Mouse (Mus musculus) lung, postnatal 0 days (tissue): ENCODE measurements at regions not wholly inside any gene's neighbourhood (a gene's known extent, or its start where the extent isn't known, plus 50 kb on each side); places are given as distances from the start of the nearest gene placed in this dataset.

Source experiments
- CTCF ChIP-seq: IDR thresholded peaks from 2 replicates; pipeline ENCODE4 v1.5.1; 2016; ENCODE audit warnings: antibody characterized with exemption, mild to moderate bottlenecking
- EP300 ChIP-seq: IDR thresholded peaks from 2 replicates; pipeline ENCODE4 v1.6.1; 2016; ENCODE audit warnings: antibody characterized with exemption, mild to moderate bottlenecking, control low read depth

DNA sequence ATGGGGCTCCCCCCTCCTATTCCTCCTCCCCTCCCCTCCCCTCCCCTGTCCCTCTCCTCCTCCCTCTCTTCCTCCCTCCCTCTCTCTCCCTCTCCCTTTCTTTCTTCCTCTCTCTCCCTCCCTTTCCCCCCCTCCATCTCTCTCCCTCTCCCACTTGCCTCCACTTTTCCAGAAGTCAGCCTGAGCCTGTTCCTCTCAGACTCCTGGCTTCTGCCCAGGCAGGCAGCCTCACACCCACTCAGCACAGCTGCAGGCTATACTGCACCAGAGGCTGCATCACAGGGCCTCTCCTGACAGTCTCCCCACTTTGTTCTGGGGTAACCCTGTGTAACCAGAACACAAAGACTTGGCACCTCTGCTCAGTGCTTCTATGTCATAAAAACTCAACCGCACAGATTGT, 346.3 kb downstream of the Agtpbp1 start:
- TF ChIP-seq CTCF (no peak), EP300 (no peak)
